Mouse (Mus musculus) MEL (cell line): ENCODE measurements around the gene Lpxn. TPM values are rescaled to one million over a fixed set of nuclear protein-coding genes. Genes with fewer than 3 reads are reported as not detected.

ENCODE experiments used
- DNase-seq: peaks from one replicate; pipeline ENCODE4 v3.0.0; 2011; ENCODE audit warnings: low read depth, low spot score
- H3K27ac ChIP-seq: 2 replicates; pipeline ENCODE4 v1.5.1; 2012; ENCODE audit warnings: low read depth, mild to moderate bottlenecking, control low read depth, low read length, moderate library complexity; ENCODE audit not compliant: control insufficient read depth
- H3K27me3 ChIP-seq, 2 experiments: fragments of 150-350 bp in 1 of 2; sonication (generic) in 1 of 2; 2 replicates each; pipeline ENCODE4 v1.6.1; 2012; ENCODE audit warnings: low read length in 2 of 2, mild to moderate bottlenecking in 2 of 2, improper control_type of control experiment in 1 of 2, moderate library complexity in 1 of 2; ENCODE audit not compliant: insufficient read depth in 2 of 2, control insufficient read depth in 1 of 2
- H3K36me3 ChIP-seq, 2 experiments: 2 replicates each; pipeline ENCODE4 v1.6.1; 2012 to 2014; ENCODE audit warnings: low read length in 2 of 2, improper control_type of control experiment in 1 of 2, inconsistent platforms in 1 of 2, mild to moderate bottlenecking in 1 of 2; ENCODE audit not compliant: insufficient read depth in 2 of 2, control insufficient read depth in 1 of 2
- H3K4me1 ChIP-seq, 2 experiments: fragments of 150-350 bp in 1 of 2; sonication (generic) in 1 of 2; 2 replicates each; pipeline ENCODE4 v1.6.1; 2012; ENCODE audit warnings: low read length in 2 of 2, improper control_type of control experiment in 1 of 2, mild to moderate bottlenecking in 1 of 2; ENCODE audit not compliant: insufficient read depth in 2 of 2, control insufficient read depth in 1 of 2
- H3K4me3 ChIP-seq, 2 experiments: fragments of 150-350 bp in 1 of 2; sonication (generic) in 1 of 2; 2 replicates each; pipeline ENCODE4 v1.5.1; 2012; ENCODE audit warnings: low read depth in 2 of 2, low read length in 2 of 2, mild to moderate bottlenecking in 2 of 2, moderate library complexity in 2 of 2, control low read depth in 1 of 2, improper control_type of control experiment in 1 of 2; ENCODE audit not compliant: control insufficient read depth in 1 of 2, insufficient read depth in 1 of 2
- H3K79me2 ChIP-seq: 2 replicates; pipeline ENCODE4 v1.6.1; 2012; ENCODE audit warnings: mild to moderate bottlenecking, low read length, moderate library complexity; ENCODE audit not compliant: control insufficient read depth, poor library complexity, insufficient read depth
- H3K9ac ChIP-seq: 2 replicates; pipeline ENCODE4 v1.6.1; 2012; ENCODE audit warnings: low read depth, mild to moderate bottlenecking, control low read depth, low read length, moderate library complexity; ENCODE audit not compliant: control insufficient read depth, poor library complexity, severe bottlenecking
- H3K9me3 ChIP-seq: fragments of 150-350 bp; sonication (generic); replicated peaks from 2 replicates; pipeline ENCODE4 v1.6.1; 2012; ENCODE audit warnings: mild to moderate bottlenecking, low read length, improper control_type of control experiment, moderate library complexity; ENCODE audit not compliant: insufficient read depth
- CHD1 ChIP-seq: IDR thresholded peaks from 2 replicates; pipeline ENCODE4 v1.6.1; 2012; ENCODE audit warnings: low read depth, mild to moderate bottlenecking, inconsistent platforms, low read length, improper control_type of control experiment
- CHD2 ChIP-seq: IDR thresholded peaks from 2 replicates; pipeline ENCODE4 v1.6.1; 2011; ENCODE audit warnings: low read length, improper control_type of control experiment
- CTCF ChIP-seq, 3 experiments: IDR thresholded peaks in 2 of 3; conservative IDR thresholded peaks in 1 of 3; 2 replicates each; pipeline ENCODE4 v1.5.1; 2011 to 2012; ENCODE audit warnings: low read length in 3 of 3, low read depth in 2 of 3, mild to moderate bottlenecking in 2 of 3, improper control_type of control experiment in 1 of 3, inconsistent platforms in 1 of 3, mixed read lengths in 1 of 3, moderate library complexity in 1 of 3; ENCODE audit not compliant: control insufficient read depth in 1 of 3, insufficient read depth in 1 of 3, poor library complexity in 1 of 3, severe bottlenecking in 1 of 3
- E2F4 ChIP-seq: IDR thresholded peaks from 2 replicates; pipeline ENCODE4 v1.6.1; 2011; ENCODE audit warnings: low read depth, low read length, improper control_type of control experiment, borderline replicate concordance
- ETS1 ChIP-seq: IDR thresholded peaks from 2 replicates; pipeline ENCODE4 v1.6.1; 2012; ENCODE audit warnings: low read depth, mild to moderate bottlenecking, inconsistent platforms, low read length, improper control_type of control experiment, moderate library complexity
- MAFK ChIP-seq: IDR thresholded peaks from 2 replicates; pipeline ENCODE4 v1.6.1; 2011; ENCODE audit warnings: low read depth, mild to moderate bottlenecking, low read length, improper control_type of control experiment, borderline replicate concordance
- MEF2A ChIP-seq: IDR thresholded peaks from 2 replicates; pipeline ENCODE4 v1.6.1; 2014; ENCODE audit warnings: low read depth, mild to moderate bottlenecking, inconsistent platforms, low read length, improper control_type of control experiment; ENCODE audit not compliant: poor library complexity, insufficient replicate concordance, severe bottlenecking; ENCODE audit errors: extremely low read depth
- NRF1 ChIP-seq: IDR thresholded peaks from 2 replicates; pipeline ENCODE4 v1.6.1; 2014; ENCODE audit warnings: low read depth, mild to moderate bottlenecking, inconsistent platforms, low read length, improper control_type of control experiment, moderate library complexity; ENCODE audit not compliant: poor library complexity, insufficient read depth, severe bottlenecking
- SIN3A ChIP-seq: IDR thresholded peaks from 2 replicates; pipeline ENCODE4 v1.6.1; 2012; ENCODE audit warnings: low read length, improper control_type of control experiment, inconsistent platforms
- TBP ChIP-seq: IDR thresholded peaks from 2 replicates; pipeline ENCODE4 v1.8.0; 2011; ENCODE audit warnings: low read depth, low read length, improper control_type of control experiment
- ZMIZ1 ChIP-seq: IDR thresholded peaks from 2 replicates; pipeline ENCODE4 v1.6.1; 2012; ENCODE audit warnings: low read depth, mild to moderate bottlenecking, inconsistent platforms, low read length, improper control_type of control experiment, moderate library complexity
- polyA plus RNA-seq, 2 experiments: library from polyadenylated mRNA; stranded (reverse) in 1 of 2; unstranded in 1 of 2; fragments of >175 nt in 1 of 2; fragments of >200 nt in 1 of 2; gene quantifications; 2 replicates each; pipeline versions ENCODE4 v1.2.1 to v1.2.4; 2012; ENCODE audit warnings: low replicate concordance in 2 of 2, low read depth in 1 of 2; ENCODE audit not compliant: insufficient read length in 2 of 2, insufficient read depth in 1 of 2, missing spikeins in 1 of 2
- total RNA-seq: library from RNA; depleted of rRNA; stranded (reverse); fragments of 300-350 nt; gene quantifications from 2 replicates; pipeline ENCODE4 v1.2.3, GENCODE M21; 2012

Gene Lpxn
- total and polyA plus RNA-seq, 3 experiments, result 9.9 to 12.3 TPM; not detected in 1

DNA sequence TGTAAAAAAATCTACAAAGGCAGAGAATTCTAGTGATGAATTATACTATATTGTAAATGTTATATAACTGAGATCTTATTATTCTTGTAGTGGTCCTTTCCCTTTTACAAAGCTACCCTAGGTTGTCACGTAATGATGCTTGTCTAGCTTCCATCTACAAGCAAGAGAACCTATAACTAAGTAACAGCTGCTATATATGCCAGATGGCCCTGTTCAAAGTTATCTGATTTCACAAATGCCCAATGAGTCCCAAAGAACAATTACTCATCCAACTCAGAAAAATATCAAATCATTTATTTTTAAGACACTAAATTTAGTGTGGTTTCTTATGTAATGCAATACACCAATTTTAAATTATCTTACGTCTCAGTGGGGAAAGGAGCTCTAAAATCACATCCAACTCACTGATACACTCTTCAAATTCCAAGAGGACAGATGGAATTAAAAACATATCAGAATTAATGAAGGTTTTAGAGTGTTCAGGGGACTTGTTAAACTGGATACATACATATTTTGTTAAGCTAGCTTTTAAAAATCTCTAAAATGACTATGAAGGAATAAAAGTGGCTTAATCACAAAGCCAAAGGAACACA is 9.1 kb upstream of the Lpxn start:
- Histone ChIP-seq H3K79me2 (peaks cover 47% of the 10 kb centered on the region), H3K36me3 (peaks cover 19 to 46% of the 10 kb centered on the region in 2 experiments)

DNA sequence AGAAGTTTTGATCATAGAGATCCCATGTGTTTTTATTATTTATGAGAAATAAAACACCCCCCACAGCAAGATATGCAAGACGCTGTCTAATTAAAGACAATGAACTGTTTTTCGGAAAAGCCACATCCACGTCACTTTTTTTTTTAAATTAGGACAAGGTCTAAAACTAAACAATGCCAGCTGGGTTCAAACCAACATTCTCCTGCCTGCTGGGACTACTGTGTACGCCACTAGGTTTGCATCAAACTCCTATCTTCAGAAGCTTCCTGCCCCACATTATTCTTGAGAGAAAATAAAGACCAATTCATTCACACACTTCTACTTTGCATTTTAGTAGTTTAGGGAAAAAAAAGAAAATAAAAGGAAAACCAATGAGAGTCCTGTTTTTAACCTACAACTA is 8.3 kb upstream of the Lpxn start:
- Histone ChIP-seq H3K36me3 (peaks cover 19 to 43% of the 10 kb centered on the region in 2 experiments), H3K9me3 (no peaks in the 10 kb centered on the region), H3K4me1 (peaks cover 3% of the 10 kb centered on the region in 2 experiments; a peak in 3 of 4 replicates)

More for the DNA sequence above, 9.1 kb upstream of the Lpxn start:
- TF ChIP-seq ZMIZ1, result no peak
- no peak for TF ChIP-seq CHD1
- TF ChIP-seq ETS1, result no peak
- TF ChIP-seq TBP, result no peak
- TF ChIP-seq, all 39 proteins: peak for 0
- no peak for DNase-seq
- Histone ChIP-seq H3K9ac (no peak overlapping the region), H3K27me3 (no peaks in the 10 kb centered on the region), H3K9me3 (no peaks in the 10 kb centered on the region), H3K4me1 (peaks cover 0 to 3% of the 10 kb centered on the region in 2 experiments; a peak in 3 of 4 replicates), H3K27ac (no peak overlapping the region), H3K4me3 (no peak overlapping the region)

DNA sequence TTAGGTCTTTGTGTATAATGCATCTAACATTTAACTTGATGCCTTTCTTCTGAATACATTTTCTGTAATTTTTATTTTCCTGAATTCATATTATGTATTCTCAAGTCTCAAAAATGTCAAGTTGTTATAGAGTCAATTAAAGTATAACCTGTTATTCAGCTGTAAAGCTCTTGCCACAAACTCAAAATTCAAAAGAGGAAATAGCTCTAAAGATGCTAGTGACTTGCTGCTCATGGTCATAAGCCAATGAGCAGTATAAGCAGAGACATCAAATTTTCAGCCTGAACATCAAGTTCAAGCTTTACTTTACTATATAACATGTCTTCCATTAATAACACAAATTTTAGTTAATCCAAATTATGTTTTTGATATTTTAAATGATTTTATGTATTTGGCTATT is 3.6 kb upstream of the Lpxn start:
- no peak overlapping the region for H3K27ac ChIP-seq
- peaks cover 14 to 29% of the 10 kb centered on the region in 2 experiments for H3K36me3 ChIP-seq
- H3K4me3 ChIP-seq, result peak overlapping the region in 1 of 2 experiments; percentile 92; a peak in 2 of 4 replicates
- H3K4me1 ChIP-seq, result peaks cover 3% of the 10 kb centered on the region in 2 experiments; a peak in 3 of 4 replicates
- TF ChIP-seq MEF2A, result no peak
- peak; percentile 64; the same call in 1 of the 2 replicates for TF ChIP-seq CHD1
- 0 out of 2 replicates have a peak, but pooled peaks have one; percentile 21 for TF ChIP-seq SIN3A
- no peak for TF ChIP-seq E2F4
- H3K9me3 ChIP-seq, result no peaks in the 10 kb centered on the region
- peaks cover 41% of the 10 kb centered on the region for H3K79me2 ChIP-seq
- DNase-seq, result peak; percentile 55
- H3K27me3 ChIP-seq, result no peaks in the 10 kb centered on the region
- H3K9ac ChIP-seq, result no peak overlapping the region

More for the DNA sequence above, 8.3 kb upstream of the Lpxn start:
- Histone ChIP-seq H3K9ac (no peak overlapping the region), H3K79me2 (peaks cover 43% of the 10 kb centered on the region), H3K27ac (no peak overlapping the region), H3K4me3 (no peak overlapping the region), H3K27me3 (no peaks in the 10 kb centered on the region)
- TF ChIP-seq CHD2 (no peak), NRF1 (no peak), CTCF (IDR thresholded peaks at IDR 0.05 in 2 of 3, conservative IDR thresholded peaks at IDR 0.05 in 1 of 3; ENCODE audit: control insufficient read depth in 1 of 3, insufficient read depth in 1 of 3, low read depth in 2 of 3, low read length in 3 of 3, poor library complexity in 1 of 3, severe bottlenecking in 1 of 3) (no peak), MAFK (no peak)
- DNase-seq, result no peak
